Mouse (Mus musculus): ENCODE data around the gene Lce3c. TPM values are rescaled to one million over a fixed set of nuclear protein-coding genes. Genes with fewer than 3 reads are reported as not detected.

Lce3c gene
- polyA plus RNA-seq (2014; fragmentation: Illumina TruSeq; extraction: RNeasy Lipid Tissue Mini Kit (QIAGEN cat#74804); ENCODE audit: low read depth, low replicate concordance), result not detected

GRCm38 (mm10) chr3:92944186-92944585 is at the start of gene Lce3c:
TSS of gene Lce3c (plus strand) at chr3:92944486.

DNA sequence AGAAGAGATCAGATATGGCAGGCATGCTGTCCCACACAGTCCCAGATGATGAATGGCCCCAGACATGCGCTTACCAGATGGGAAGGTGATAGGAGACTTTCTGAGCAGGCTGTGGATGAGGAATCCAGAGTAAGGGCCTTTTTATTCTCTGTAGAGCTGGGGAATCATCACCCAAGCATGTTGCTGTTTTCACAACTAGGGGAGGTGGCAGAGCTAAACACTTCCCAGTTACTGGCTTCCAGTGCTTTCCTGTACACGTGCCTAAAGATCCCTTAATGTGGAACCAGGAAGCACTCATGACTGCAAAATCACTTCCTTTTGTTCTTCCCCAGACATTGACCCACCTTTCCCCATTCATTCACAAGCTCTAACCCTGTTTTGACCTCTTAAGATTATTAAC is 18.2 kb upstream of the Lce3c start, which contains the start of gene Lce3a:
TSS of gene Lce3a (minus strand) at position 101 of the 400 bp plus-strand sequence.

DNA sequence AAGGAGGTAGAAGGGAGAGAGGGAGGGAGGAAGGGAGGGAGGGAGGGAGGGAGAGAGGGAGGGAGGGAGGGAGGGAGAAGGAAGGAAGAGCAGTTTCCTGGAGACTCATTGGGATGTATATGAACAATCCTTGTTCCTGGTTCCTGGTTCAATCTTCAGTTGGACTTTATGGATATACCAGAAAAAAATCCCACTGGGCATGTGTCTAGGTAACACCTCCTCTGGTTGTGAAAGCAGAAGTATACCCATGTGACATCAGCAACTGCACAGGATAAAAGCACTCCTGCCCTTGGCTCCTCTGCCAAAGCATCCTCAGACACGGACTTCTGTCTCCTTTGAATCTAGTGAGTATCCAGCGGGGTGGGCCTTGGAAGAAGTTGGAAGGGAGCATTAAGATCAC is 11.6 kb upstream of the Lce3c start, which contains the start of gene Lce3b:
TSS of gene Lce3b (plus strand) at position 301 of the 400 bp plus-strand sequence.

DNA sequence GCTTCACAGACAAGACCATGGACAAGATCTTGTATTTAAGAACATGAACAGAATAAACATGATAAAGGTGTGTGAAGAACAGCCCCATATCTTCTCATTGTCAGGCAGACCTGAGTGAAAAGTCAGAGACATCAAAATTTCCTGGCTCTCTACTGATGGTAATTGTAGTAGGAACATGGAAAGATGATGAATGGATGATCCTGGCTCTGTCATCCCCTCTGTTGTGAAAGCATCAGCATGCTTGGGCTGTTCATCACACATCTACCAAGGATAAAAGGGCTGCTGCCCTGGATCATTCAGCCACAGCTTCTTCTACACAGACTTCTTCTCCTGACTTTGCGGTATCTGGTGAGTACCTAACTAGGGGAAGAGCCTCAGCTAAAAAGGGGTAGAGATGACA is 12.8 kb downstream of the Lce3c start, which contains the start of gene Lce3d:
TSS of gene Lce3d (plus strand) at position 301 of the 400 bp plus-strand sequence.

DNA sequence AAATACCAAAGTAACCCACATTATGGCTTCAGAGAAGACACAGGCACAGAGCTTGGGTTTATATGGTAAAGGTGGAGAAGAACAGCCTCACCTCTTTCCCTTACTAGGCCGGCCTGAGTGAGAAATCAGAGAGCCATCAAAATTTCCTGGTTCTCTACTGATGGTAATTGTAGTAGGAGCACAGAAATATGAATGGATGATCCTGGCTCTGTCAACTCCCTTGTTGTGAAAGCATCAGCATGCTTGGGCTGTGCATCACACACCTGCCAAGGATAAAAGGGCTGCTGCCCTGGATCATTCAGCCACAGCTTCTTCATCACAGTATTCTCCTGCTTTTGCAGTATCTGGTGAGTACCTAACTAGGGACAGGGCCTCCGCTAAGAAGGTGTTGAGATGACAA is 22.5 kb downstream of the Lce3c start, which contains the start of gene Lce3e:
TSS of gene Lce3e (plus strand) at position 301 of the 400 bp plus-strand sequence.

GRCm38 (mm10) chr3:92991926-92992325 is 47.6 kb downstream of the Lce3c start, which contains the start of gene Lce3f:
TSS of gene Lce3f (plus strand) at chr3:92992226.

Other genes with a start within 250 kb of the Lce3c start
- not detected for gene Lce1e, start 235.4 kb upstream of the Lce3c start, polyA plus RNA-seq (2014; fragmentation: Illumina TruSeq; extraction: RNeasy Lipid Tissue Mini Kit (QIAGEN cat#74804); ENCODE audit: low read depth, low replicate concordance)
- gene Lce1f, start 224.1 kb upstream of the Lce3c start, polyA plus RNA-seq (2014; fragmentation: Illumina TruSeq; extraction: RNeasy Lipid Tissue Mini Kit (QIAGEN cat#74804); ENCODE audit: low read depth, low replicate concordance), result not detected
- not detected for gene Gm38119, start 205.4 kb upstream of the Lce3c start, polyA plus RNA-seq (2014; fragmentation: Illumina TruSeq; extraction: RNeasy Lipid Tissue Mini Kit (QIAGEN cat#74804); ENCODE audit: low read depth, low replicate concordance)
- gene Lce1g, start 192.1 kb upstream of the Lce3c start, polyA plus RNA-seq (2014; fragmentation: Illumina TruSeq; extraction: RNeasy Lipid Tissue Mini Kit (QIAGEN cat#74804); ENCODE audit: low read depth, low replicate concordance), result not detected
- not detected for gene Lce1h, start 179.4 kb upstream of the Lce3c start, polyA plus RNA-seq (2014; fragmentation: Illumina TruSeq; extraction: RNeasy Lipid Tissue Mini Kit (QIAGEN cat#74804); ENCODE audit: low read depth, low replicate concordance)
- not detected for gene Lce1i, start 165.6 kb upstream of the Lce3c start, polyA plus RNA-seq (2014; fragmentation: Illumina TruSeq; extraction: RNeasy Lipid Tissue Mini Kit (QIAGEN cat#74804); ENCODE audit: low read depth, low replicate concordance)
- not detected for gene Lce1j, start 154.0 kb upstream of the Lce3c start, polyA plus RNA-seq (2014; fragmentation: Illumina TruSeq; extraction: RNeasy Lipid Tissue Mini Kit (QIAGEN cat#74804); ENCODE audit: low read depth, low replicate concordance)
- gene Lce1k, start 136.6 kb upstream of the Lce3c start, polyA plus RNA-seq (2014; fragmentation: Illumina TruSeq; extraction: RNeasy Lipid Tissue Mini Kit (QIAGEN cat#74804); ENCODE audit: low read depth, low replicate concordance), result not detected
- gene Kprp, start 117.2 kb upstream of the Lce3c start, polyA plus RNA-seq (2014; fragmentation: Illumina TruSeq; extraction: RNeasy Lipid Tissue Mini Kit (QIAGEN cat#74804); ENCODE audit: low read depth, low replicate concordance), result not detected
- gene Lce1l, start 93.2 kb upstream of the Lce3c start, polyA plus RNA-seq (2014; fragmentation: Illumina TruSeq; extraction: RNeasy Lipid Tissue Mini Kit (QIAGEN cat#74804); ENCODE audit: low read depth, low replicate concordance), result not detected
- gene 2310050C09Rik, start 74.3 kb upstream of the Lce3c start, polyA plus RNA-seq (2014; fragmentation: Illumina TruSeq; extraction: RNeasy Lipid Tissue Mini Kit (QIAGEN cat#74804); ENCODE audit: low read depth, low replicate concordance), result not detected
- not detected for gene Lce3a, start 18.3 kb upstream of the Lce3c start, polyA plus RNA-seq (2014; fragmentation: Illumina TruSeq; extraction: RNeasy Lipid Tissue Mini Kit (QIAGEN cat#74804); ENCODE audit: low read depth, low replicate concordance)
- not detected for gene Lce3b, start 11.5 kb upstream of the Lce3c start, polyA plus RNA-seq (2014; fragmentation: Illumina TruSeq; extraction: RNeasy Lipid Tissue Mini Kit (QIAGEN cat#74804); ENCODE audit: low read depth, low replicate concordance)
- gene Lce3d, start 12.9 kb downstream of the Lce3c start, polyA plus RNA-seq (2014; fragmentation: Illumina TruSeq; extraction: RNeasy Lipid Tissue Mini Kit (QIAGEN cat#74804); ENCODE audit: low read depth, low replicate concordance), result not detected
- not detected for gene Lce3e, start 22.6 kb downstream of the Lce3c start, polyA plus RNA-seq (2014; fragmentation: Illumina TruSeq; extraction: RNeasy Lipid Tissue Mini Kit (QIAGEN cat#74804); ENCODE audit: low read depth, low replicate concordance)
- not detected for gene Lce3f, start 47.7 kb downstream of the Lce3c start, polyA plus RNA-seq (2014; fragmentation: Illumina TruSeq; extraction: RNeasy Lipid Tissue Mini Kit (QIAGEN cat#74804); ENCODE audit: low read depth, low replicate concordance)
- gene Crct1, start 71.2 kb downstream of the Lce3c start, polyA plus RNA-seq (2014; fragmentation: Illumina TruSeq; extraction: RNeasy Lipid Tissue Mini Kit (QIAGEN cat#74804); ENCODE audit: low read depth, low replicate concordance), result not detected
- not detected for gene Lce1m, start 74.6 kb downstream of the Lce3c start, polyA plus RNA-seq (2014; fragmentation: Illumina TruSeq; extraction: RNeasy Lipid Tissue Mini Kit (QIAGEN cat#74804); ENCODE audit: low read depth, low replicate concordance)
- not detected for gene Gm4858, start 124.3 kb downstream of the Lce3c start, polyA plus RNA-seq (2014; fragmentation: Illumina TruSeq; extraction: RNeasy Lipid Tissue Mini Kit (QIAGEN cat#74804); ENCODE audit: low read depth, low replicate concordance)
- gene Crnn, start 200.3 kb downstream of the Lce3c start, polyA plus RNA-seq (2014; fragmentation: Illumina TruSeq; extraction: RNeasy Lipid Tissue Mini Kit (QIAGEN cat#74804); ENCODE audit: low read depth, low replicate concordance), result not detected